Mouse (Mus musculus): Measurements from ENCODE around the gene Rrp1b.

- no peak for TF ChIP-seq EP300 (IDR thresholded peaks at IDR 0.05; ENCODE audit: low read depth)
- no peak for TF ChIP-seq CTCF (IDR thresholded peaks at IDR 0.05; ENCODE audit: low read depth)
Measured at GRCm38 (mm10) chr17:32097676-32098075, 61.8 kb downstream of the Rrp1b start.

Data from heart, postnatal 0 days (tissue).